Mouse (Mus musculus) embryonic facial prominence, embryonic 12.5 days (tissue): ENCODE data around the gene Gprc5b. TPM values are rescaled to one million over a fixed set of nuclear protein-coding genes. Genes with fewer than 3 reads are reported as not detected.
A peak's percentile ranks its signal among the peaks of the same experiment; 100 is the strongest.

Experiments used
- ATAC-seq: fragments of 200-750 bp; cut with Nextera tagmentation; 2 replicates; pipeline ENCODE4 v1.8.0; 2017; ENCODE audit not compliant: insufficient number of reproducible peaks, insufficient read depth, low FRiP score, low TSS enrichment
- H3K27ac ChIP-seq: fragments of 300-500 bp; sonication (generic); 2 replicates; pipeline ENCODE4 v1.5.1; 2016; ENCODE audit warnings: mild to moderate bottlenecking
- H3K27me3 ChIP-seq: fragments of 300-500 bp; sonication (generic); 2 replicates; pipeline ENCODE4 v1.6.1; 2016; ENCODE audit warnings: mild to moderate bottlenecking, moderate library complexity
- H3K36me3 ChIP-seq: fragments of 300-500 bp; sonication (generic); 2 replicates; pipeline ENCODE4 v1.6.1; 2016; ENCODE audit warnings: mild to moderate bottlenecking
- H3K4me1 ChIP-seq: fragments of 300-500 bp; sonication (generic); 2 replicates; pipeline ENCODE4 v1.6.1; 2016
- H3K4me2 ChIP-seq: fragments of 300-500 bp; sonication (generic); replicated peaks from 2 replicates; pipeline ENCODE4 v1.6.1; 2016; ENCODE audit warnings: mild to moderate bottlenecking, moderate library complexity
- H3K4me3 ChIP-seq: fragments of 300-500 bp; sonication (generic); 2 replicates; pipeline ENCODE4 v1.5.1; 2016; ENCODE audit warnings: mild to moderate bottlenecking
- H3K9ac ChIP-seq: fragments of 300-500 bp; sonication (generic); 2 replicates; pipeline ENCODE4 v1.6.1; 2016; ENCODE audit warnings: mild to moderate bottlenecking, moderate library complexity
- H3K9me3 ChIP-seq: fragments of 300-500 bp; sonication (generic); 2 replicates; pipeline ENCODE4 v1.6.1; 2016; ENCODE audit warnings: mild to moderate bottlenecking, moderate library complexity
- WGBS: fragments of 180-500 bp; shearing (Covaris S2); methylation state at CpG from one replicate; pipeline ENCODE4 v1.1.7; 2016; 5-methylcytosine and 5-hydroxymethylcytosine counted together
- polyA plus RNA-seq: library from polyadenylated mRNA; unstranded; fragments of >200 nt; fragmentation: Nextera tagmentation; extraction: Ambion mirVana; gene quantifications from 2 replicates; pipeline ENCODE4 v1.2.1, GENCODE M21; 2016

Gene Gprc5b
- polyA plus RNA-seq, 1 experiment from 2014 or later, result 10.5 TPM

DNA sequence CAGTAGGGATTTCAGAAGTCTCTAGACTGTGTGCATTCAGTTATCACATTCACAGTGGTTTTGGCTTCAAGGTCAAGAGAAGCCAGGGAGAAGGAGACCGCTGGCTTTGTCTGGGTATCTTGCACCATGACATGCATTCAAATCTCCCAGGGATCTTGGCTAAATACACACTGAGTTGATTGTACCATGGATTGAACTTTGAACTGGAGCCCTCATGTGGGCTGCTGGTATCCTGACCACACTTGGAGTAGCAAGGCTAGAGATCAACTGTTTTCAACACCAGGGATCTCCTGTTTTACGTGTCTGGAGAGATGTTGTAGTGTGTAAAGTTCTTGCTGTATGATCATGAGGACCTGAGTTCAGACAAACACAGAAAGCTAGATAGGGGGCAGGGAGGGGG lies 4.8 kb upstream of the Gprc5b start:
- H3K4me2 ChIP-seq, result no peak overlapping the region
- H3K27me3 ChIP-seq, result no peaks in the 10 kb centered on the region
- H3K27ac ChIP-seq, result no peak overlapping the region
- ATAC-seq, result no peak
- no peaks in the 10 kb centered on the region for H3K9me3 ChIP-seq
- no peak overlapping the region for H3K9ac ChIP-seq
- no peak overlapping the region for H3K4me3 ChIP-seq
- 67% methylated on average over 2 of the region's 2 CpGs for WGBS
- no peaks in the 10 kb centered on the region for H3K36me3 ChIP-seq
- peaks cover 9% of the 10 kb centered on the region for H3K4me1 ChIP-seq

- no peaks in the 10 kb centered on the region for H3K9me3 ChIP-seq
- H3K36me3 ChIP-seq, result no peaks in the 10 kb centered on the region
- H3K4me3 ChIP-seq, result no peak overlapping the region
- H3K4me2 ChIP-seq, result peak overlapping the region; percentile 82
- H3K27ac ChIP-seq, result no peak overlapping the region
- peaks cover 30% of the 10 kb centered on the region for H3K4me1 ChIP-seq
- no peaks in the 10 kb centered on the region for H3K27me3 ChIP-seq
- ATAC-seq, result 0 out of 2 replicates have a peak, but pooled peaks have one; percentile 31
- 8% methylated on average over 13 of the region's 13 CpGs for WGBS
- H3K9ac ChIP-seq, result no peak overlapping the region
Measured at GRCm38 (mm10) chr7:118996137-118996837, 1.3 kb upstream of the Gprc5b start.

GRCm38 (mm10) chr7:118995671-118996070 lies 660 bp upstream of the Gprc5b start:
- ATAC-seq, result peak; percentile 29; the same call in 1 of the 2 replicates
- H3K27ac ChIP-seq, result no peak overlapping the region
- 10% methylated on average over 14 of the region's 14 CpGs for WGBS

DNA sequence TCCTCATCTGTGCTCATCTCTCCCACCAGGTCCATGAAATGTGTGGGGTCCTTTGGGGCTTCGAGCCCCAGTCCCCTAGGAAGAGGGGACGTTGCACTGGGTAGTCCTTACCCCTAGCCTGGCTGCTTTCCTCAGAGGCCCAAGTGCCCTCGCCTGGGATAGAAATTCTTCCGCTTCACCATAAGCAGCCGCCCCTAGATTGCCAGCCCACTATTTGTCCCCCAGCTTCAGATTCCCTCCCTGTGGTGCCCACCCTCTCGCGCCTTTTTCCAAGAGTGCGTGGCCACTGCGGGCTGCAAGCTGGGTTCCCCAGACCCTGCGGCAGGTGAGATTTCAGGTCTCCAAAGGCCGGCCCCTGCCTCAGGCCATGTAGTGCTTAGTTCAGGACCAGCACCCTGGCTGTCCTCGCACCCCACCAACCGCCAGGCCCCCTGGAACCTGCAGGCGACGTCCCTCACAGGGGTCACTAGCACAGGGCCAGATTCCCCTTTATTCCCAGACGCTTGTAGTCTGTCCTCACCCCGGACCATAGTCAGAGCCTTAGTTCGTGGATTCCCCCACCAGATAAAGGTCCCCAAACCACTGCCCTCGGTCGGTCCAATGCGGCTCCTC lies 674 bp downstream of the Gprc5b start:
- peak; percentile 24; the same call in 1 of the 2 replicates for ATAC-seq
- Histone ChIP-seq H3K27ac (no peak overlapping the region), H3K27me3 (no peaks in the 10 kb centered on the region), H3K4me3 (peak overlapping the region; percentile 56), H3K4me1 (peaks cover 30% of the 10 kb centered on the region), H3K9ac (peak overlapping the region; percentile 66), H3K4me2 (peak overlapping the region; percentile 82), H3K36me3 (no peaks in the 10 kb centered on the region), H3K9me3 (no peaks in the 10 kb centered on the region)
- under 1% methylated on average over 21 of the region's 21 CpGs for WGBS

More at GRCm38 (mm10) chr7:118995671-118996070, 660 bp upstream of the Gprc5b start:
- Histone ChIP-seq H3K4me3 (peak overlapping the region; percentile 56), H3K9ac (no peak overlapping the region; the same call in 1 of the 2 replicates), H3K36me3 (no peaks in the 10 kb centered on the region), H3K9me3 (no peaks in the 10 kb centered on the region), H3K27me3 (no peaks in the 10 kb centered on the region), H3K4me2 (peak overlapping the region; percentile 82), H3K4me1 (peaks cover 30% of the 10 kb centered on the region)

DNA sequence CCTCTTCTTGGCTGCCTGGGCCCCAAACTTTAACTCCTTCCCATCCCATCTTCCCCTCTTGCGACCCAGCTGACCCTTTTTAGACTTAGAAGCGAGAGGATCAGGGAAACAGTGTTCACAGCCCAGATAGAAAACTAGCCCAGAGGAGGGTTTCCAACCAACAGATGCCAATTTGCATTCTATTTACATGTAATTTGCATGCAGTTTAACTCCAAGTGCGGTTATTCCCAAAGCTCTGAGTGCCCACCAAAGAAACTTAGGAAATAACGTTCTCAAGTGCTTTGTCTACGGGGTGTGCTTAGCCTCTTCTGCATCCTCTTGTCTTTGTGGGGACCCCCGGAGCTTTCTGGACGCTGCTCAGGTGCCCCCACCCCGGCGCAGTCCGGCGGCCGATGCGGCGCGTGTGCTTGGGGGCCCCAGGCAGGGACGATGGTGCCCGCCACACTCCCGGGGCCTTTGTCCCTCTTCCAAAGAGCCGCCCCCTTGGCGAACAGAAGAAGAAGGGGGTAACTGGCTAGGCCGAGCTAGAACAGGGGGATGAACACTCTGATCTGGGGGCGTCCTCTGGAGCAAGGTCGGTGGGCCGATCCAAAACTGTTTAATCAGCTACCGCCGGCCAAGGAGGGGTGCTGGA lies 1.3 kb downstream of the Gprc5b start:
- Histone ChIP-seq H3K36me3 (no peaks in the 10 kb centered on the region), H3K4me2 (peak overlapping the region; percentile 82), H3K4me3 (peak overlapping the region; percentile 56), H3K9me3 (no peaks in the 10 kb centered on the region), H3K4me1 (peaks cover 30% of the 10 kb centered on the region), H3K9ac (peak overlapping the region; percentile 66), H3K27me3 (no peaks in the 10 kb centered on the region), H3K27ac (no peak overlapping the region)
- 1% methylated on average over 26 of the region's 26 CpGs for WGBS
- no peak for ATAC-seq

GRCm38 (mm10) chr7:118992623-118993405 lies 2.2 kb downstream of the Gprc5b start:
- WGBS, result 31% methylated on average over 13 of the region's 13 CpGs
- ATAC-seq, result no peak
- Histone ChIP-seq H3K4me1 (peaks cover 30% of the 10 kb centered on the region), H3K9ac (no peak overlapping the region), H3K4me3 (peak overlapping the region; percentile 56), H3K4me2 (peak overlapping the region; percentile 82), H3K9me3 (no peaks in the 10 kb centered on the region), H3K27me3 (no peaks in the 10 kb centered on the region), H3K27ac (no peak overlapping the region; the same call in 1 of the 2 replicates), H3K36me3 (no peaks in the 10 kb centered on the region)

DNA sequence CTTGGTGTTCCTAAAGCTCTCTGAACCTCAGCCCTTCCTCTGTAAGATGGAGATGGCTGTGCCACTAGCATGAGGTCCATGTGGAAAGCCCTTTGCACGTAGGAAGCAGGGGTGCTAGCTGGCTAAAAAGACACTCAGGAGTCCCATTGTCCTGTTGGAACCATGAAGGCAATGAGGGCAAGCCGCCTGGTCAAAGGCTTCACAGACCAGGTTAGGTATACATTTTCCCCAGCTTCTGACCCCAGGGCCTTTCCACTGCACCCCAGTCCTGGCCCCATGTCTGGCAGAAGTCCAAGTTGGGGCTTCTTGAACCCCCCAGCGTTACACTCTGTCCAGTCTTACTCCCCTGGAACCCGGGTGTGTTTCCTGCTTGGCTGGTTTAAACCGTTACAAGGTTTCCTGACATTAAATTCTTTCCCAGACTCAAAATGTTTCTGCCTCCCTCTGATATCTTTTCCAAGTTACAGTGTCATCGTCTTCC lies 2.9 kb downstream of the Gprc5b start:
- WGBS, result 27% methylated on average over 6 of the region's 6 CpGs
- Histone ChIP-seq H3K4me2 (0 out of 2 replicates have a peak overlapping the region, but pooled peaks have one; percentile 4), H3K4me3 (no peak overlapping the region), H3K27me3 (no peaks in the 10 kb centered on the region), H3K27ac (no peak overlapping the region), H3K4me1 (peaks cover 30% of the 10 kb centered on the region), H3K9ac (no peak overlapping the region), H3K36me3 (no peaks in the 10 kb centered on the region), H3K9me3 (no peaks in the 10 kb centered on the region)
- ATAC-seq, result no peak

GRCm38 (mm10) chr7:118991341-118991884 lies 3.6 kb downstream of the Gprc5b start:
- Histone ChIP-seq H3K4me1 (peaks cover 30% of the 10 kb centered on the region), H3K27ac (no peak overlapping the region)

DNA sequence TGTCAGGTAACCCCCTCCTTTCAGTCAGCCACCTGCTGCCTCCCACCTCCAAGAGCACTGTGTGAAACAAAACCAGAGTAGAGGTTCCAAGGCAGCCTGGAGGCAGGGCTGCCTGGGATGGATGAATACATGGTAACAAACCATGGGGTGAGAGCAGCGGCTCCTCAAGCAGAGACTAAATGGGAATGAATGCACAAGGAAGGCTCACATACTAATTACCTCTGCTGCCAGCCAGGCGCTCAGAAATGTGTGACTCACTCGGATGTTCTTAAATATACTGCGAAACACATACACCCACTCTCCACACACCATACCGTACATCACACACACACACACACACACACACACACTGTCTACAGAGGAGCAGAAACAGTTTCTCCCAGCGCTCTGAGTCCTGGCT lies 4.7 kb downstream of the Gprc5b start:
- 83% methylated on average over 6 of the region's 6 CpGs for WGBS
- no peaks in the 10 kb centered on the region for H3K36me3 ChIP-seq
- H3K4me1 ChIP-seq, result peaks cover 22% of the 10 kb centered on the region
- no peak for ATAC-seq
- no peak overlapping the region for H3K4me2 ChIP-seq
- H3K9ac ChIP-seq, result no peak overlapping the region
- no peak overlapping the region for H3K27ac ChIP-seq
- no peaks in the 10 kb centered on the region for H3K27me3 ChIP-seq
- H3K9me3 ChIP-seq, result no peaks in the 10 kb centered on the region
- H3K4me3 ChIP-seq, result no peak overlapping the region

More at GRCm38 (mm10) chr7:118991341-118991884, 3.6 kb downstream of the Gprc5b start:
- Histone ChIP-seq H3K36me3 (no peaks in the 10 kb centered on the region), H3K9ac (no peak overlapping the region), H3K9me3 (no peaks in the 10 kb centered on the region), H3K27me3 (no peaks in the 10 kb centered on the region), H3K4me2 (no peak overlapping the region), H3K4me3 (no peak overlapping the region)
- WGBS, result 61% methylated on average over 4 of the region's 4 CpGs
- no peak for ATAC-seq

DNA sequence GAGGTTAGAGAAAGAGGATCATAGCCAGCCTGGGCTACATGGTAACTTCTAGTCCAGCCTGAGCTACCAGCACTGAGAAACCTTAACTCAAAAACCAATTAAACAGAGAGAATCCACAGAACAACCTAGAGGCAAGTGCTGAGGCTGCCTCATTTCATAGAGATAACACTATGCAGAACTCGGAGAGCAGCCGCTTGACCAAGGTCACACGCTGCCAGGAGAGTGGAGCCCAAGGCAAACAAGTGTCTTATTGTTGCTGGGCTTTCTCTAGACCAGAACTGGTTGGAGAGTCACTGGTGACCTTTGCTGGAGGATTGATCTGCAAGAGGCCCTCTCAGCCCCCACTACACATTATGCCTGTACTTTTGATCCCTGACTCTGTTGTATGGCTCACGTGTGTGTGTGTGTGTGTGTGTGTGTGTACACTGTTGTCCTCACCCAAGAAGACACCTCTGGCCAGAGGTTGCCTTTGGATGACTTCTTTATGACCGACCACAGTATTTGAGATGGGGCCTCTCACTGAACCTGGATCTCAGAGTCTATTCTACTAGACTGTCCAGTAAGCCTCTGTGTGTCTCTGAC lies 5.6 kb downstream of the Gprc5b start:
- 66% methylated on average over 5 of the region's 5 CpGs for WGBS
- Histone ChIP-seq H3K4me2 (no peak overlapping the region), H3K4me1 (peaks cover 21% of the 10 kb centered on the region), H3K27ac (no peak overlapping the region), H3K36me3 (peaks cover 3% of the 10 kb centered on the region; the same call in 1 of the 2 replicates), H3K9me3 (no peaks in the 10 kb centered on the region), H3K27me3 (no peaks in the 10 kb centered on the region), H3K4me3 (no peak overlapping the region), H3K9ac (no peak overlapping the region)
- ATAC-seq, result no peak

- H3K4me2 ChIP-seq, result no peak overlapping the region
- no peaks in the 10 kb centered on the region for H3K9me3 ChIP-seq
- peaks cover under 1% of the 10 kb centered on the region; the same call in 1 of the 2 replicates for H3K4me1 ChIP-seq
- no peaks in the 10 kb centered on the region for H3K27me3 ChIP-seq
- no peak for ATAC-seq
- 79% methylated on average over 4 of the region's 4 CpGs for WGBS
- no peak overlapping the region for H3K4me3 ChIP-seq
- no peak overlapping the region for H3K27ac ChIP-seq
- H3K36me3 ChIP-seq, result peaks cover 31% of the 10 kb centered on the region
- no peak overlapping the region for H3K9ac ChIP-seq
Measured at GRCm38 (mm10) chr7:118986369-118986768, 8.6 kb downstream of the Gprc5b start.
